Mouse (Mus musculus) midbrain, embryonic 13.5 days (tissue): Measurements from ENCODE around the gene Mmp28. TPM values are rescaled to one million over a fixed set of nuclear protein-coding genes. Genes with fewer than 3 reads are reported as not detected.

ENCODE experiments used
- ATAC-seq: fragments of 200-750 bp; cut with Nextera tagmentation; 2 replicates; pipeline ENCODE4 v1.8.0; 2017; ENCODE audit warnings: mild to moderate bottlenecking, moderate TSS enrichment, moderate library complexity
- H3K27ac ChIP-seq: fragments of 300-500 bp; sonication (generic); 2 replicates; pipeline ENCODE4 v1.5.1; 2015; ENCODE audit warnings: inconsistent platforms, mild to moderate bottlenecking, moderate library complexity
- H3K27me3 ChIP-seq: fragments of 300-500 bp; sonication (generic); 2 replicates; pipeline ENCODE4 v1.6.1; 2015; ENCODE audit warnings: mild to moderate bottlenecking, inconsistent platforms
- H3K36me3 ChIP-seq: fragments of 300-500 bp; sonication (generic); 2 replicates; pipeline ENCODE4 v1.6.1; 2015; ENCODE audit warnings: mild to moderate bottlenecking, inconsistent platforms
- H3K4me1 ChIP-seq: fragments of 300-500 bp; sonication (generic); replicated peaks from 2 replicates; pipeline ENCODE4 v1.6.1; 2015; ENCODE audit warnings: inconsistent platforms
- H3K4me2 ChIP-seq: fragments of 300-500 bp; sonication (generic); replicated peaks from 2 replicates; pipeline ENCODE4 v1.6.1; 2015; ENCODE audit warnings: moderate library complexity, mild to moderate bottlenecking, inconsistent platforms
- H3K4me3 ChIP-seq: fragments of 300-500 bp; sonication (generic); replicated peaks from 2 replicates; pipeline ENCODE4 v1.5.1; 2015; ENCODE audit warnings: mild to moderate bottlenecking, inconsistent platforms
- H3K9ac ChIP-seq: fragments of 300-500 bp; sonication (generic); replicated peaks from 2 replicates; pipeline ENCODE4 v1.6.1; 2015; ENCODE audit warnings: mild to moderate bottlenecking, inconsistent platforms
- H3K9me3 ChIP-seq: fragments of 300-500 bp; sonication (generic); 2 replicates; pipeline ENCODE4 v1.6.1; 2016; ENCODE audit warnings: mild to moderate bottlenecking, inconsistent platforms
- WGBS: fragments of 180-500 bp; shearing (Covaris S2); methylation state at CpG from one replicate; pipeline ENCODE4 v1.1.7; 2015; 5-methylcytosine and 5-hydroxymethylcytosine counted together
- polyA plus RNA-seq: library from polyadenylated mRNA; unstranded; fragments of >200 nt; fragmentation: Nextera tagmentation; extraction: Ambion mirVana; gene quantifications from 2 replicates; pipeline ENCODE4 v1.2.1, GENCODE M21; 2015

The Mmp28 gene
- polyA plus RNA-seq, 1 experiment from 2014 or later: 3.6 TPM

- Histone ChIP-seq H3K27ac (0 out of 2 replicates have a peak overlapping the region, but pooled peaks have one; percentile 35), H3K27me3 (no peaks in the 10 kb centered on the region), H3K9me3 (no peaks in the 10 kb centered on the region), H3K4me3 (no peak overlapping the region), H3K36me3 (peaks cover 67% of the 10 kb centered on the region), H3K4me1 (peaks cover 14% of the 10 kb centered on the region), H3K9ac (no peak overlapping the region), H3K4me2 (no peak overlapping the region)
- whole genome bisulfite sequencing: 12% methylated on average over 6 of the region's 6 CpGs
- ATAC-seq: peak; percentile 43; the same call in 1 of the 2 replicates
These were observed 68.0 kb downstream of the Mmp28 start for GRCm38 (mm10) chr11:83394802-83395439.

GRCm38 (mm10) chr11:83393062-83393461 is 69.8 kb downstream of the Mmp28 start:
- WGBS: 98% methylated on average over 4 of the region's 4 CpGs
- no peak for ATAC-seq
- H3K4me3 ChIP-seq: no peak overlapping the region
- no peak overlapping the region for H3K27ac ChIP-seq
- H3K27me3 ChIP-seq: no peaks in the 10 kb centered on the region
- no peak overlapping the region for H3K4me2 ChIP-seq
- peaks cover 65% of the 10 kb centered on the region for H3K36me3 ChIP-seq
- H3K4me1 ChIP-seq: peaks cover 14% of the 10 kb centered on the region
- no peak overlapping the region for H3K9ac ChIP-seq
- no peaks in the 10 kb centered on the region for H3K9me3 ChIP-seq

Other genes starting within 250 kb of the Mmp28 start
- 0.12 and 0.15 TPM in 2 replicates for gene Slfn14, start 176.3 kb downstream of the Mmp28 start, polyA plus RNA-seq
- gene Ap2b1, start 164.0 kb downstream of the Mmp28 start, polyA plus RNA-seq: 109 and 116 TPM in 2 replicates
- 21.0 and 21.1 TPM in 2 replicates for gene Pex12, start 160.5 kb downstream of the Mmp28 start, polyA plus RNA-seq
- 12.0 and 21.1 TPM in 2 replicates for gene Rasl10b, start 53.9 kb downstream of the Mmp28 start, polyA plus RNA-seq
- gene Gas2l2, start 33.6 kb downstream of the Mmp28 start, polyA plus RNA-seq: 0.17 and 0.23 TPM in 2 replicates
- not detected in 2 replicates for gene 1700020L24Rik, start 25.4 kb downstream of the Mmp28 start, polyA plus RNA-seq
- 17.6 and 19.9 TPM in 2 replicates for gene Taf15, start 10.0 kb upstream of the Mmp28 start, polyA plus RNA-seq
- gene Heatr9, start 59.1 kb upstream of the Mmp28 start, polyA plus RNA-seq: not detected in 2 replicates
- not detected in 2 replicates for gene Ccl5, start 67.4 kb upstream of the Mmp28 start, polyA plus RNA-seq
- 1.2 TPM in 2 replicates for gene Ccl9, start 115.6 kb upstream of the Mmp28 start, polyA plus RNA-seq
- 0.67 and 1.0 TPM in 2 replicates for gene Ccl6, start 130.0 kb upstream of the Mmp28 start, polyA plus RNA-seq
- not detected in 2 replicates for gene Rpl9-ps1, start 182.6 kb upstream of the Mmp28 start, polyA plus RNA-seq
- 0.64 and 0.65 TPM in 2 replicates for gene Ccl3, start 186.3 kb upstream of the Mmp28 start, polyA plus RNA-seq
- 0.32 TPM in 1 of 2 replicates, not detected in the other for gene Ccl4, start 199.5 kb upstream of the Mmp28 start, polyA plus RNA-seq
- gene Wfdc17, start 240.9 kb upstream of the Mmp28 start, polyA plus RNA-seq: 0.44 TPM in 1 of 2 replicates, not detected in the other
- not detected in 2 replicates for gene Wfdc18, start 245.9 kb upstream of the Mmp28 start, polyA plus RNA-seq